Mouse (Mus musculus) brain, embryonic 14.5 days (tissue): ENCODE results near the gene Tbc1d22a.
A peak's percentile ranks its signal among the peaks of the same experiment; 100 is the strongest.

Experiments used
- CTCF ChIP-seq: fragments of 200-500 bp; IDR thresholded peaks from 2 replicates; pipeline ENCODE4 v1.5.1; 2012; ENCODE audit warnings: inconsistent platforms, mild to moderate bottlenecking, moderate library complexity, borderline replicate concordance; ENCODE audit not compliant: insufficient read depth, insufficient read length; ENCODE audit errors: extremely low read depth
- POLR2A ChIP-seq: fragments of 200-500 bp; IDR thresholded peaks from 2 replicates; pipeline ENCODE4 v1.6.1; 2012; ENCODE audit warnings: mild to moderate bottlenecking, inconsistent platforms, borderline replicate concordance; ENCODE audit not compliant: poor library complexity, insufficient read depth, insufficient read length, severe bottlenecking; ENCODE audit errors: extremely low read depth

- TF ChIP-seq CTCF = peak; percentile 54; the same call in 1 of the 2 replicates
- no peak for TF ChIP-seq POLR2A
Observed at GRCm38 (mm10) chr15:86205300-86205699, 9.0 kb upstream of the Tbc1d22a start.
